Mouse (Mus musculus) embryo, embryonic 11.5 days (tissue): ENCODE measurements around the gene Srm.

ENCODE experiments used
- DNase-seq: peaks from one replicate; pipeline ENCODE4 v3.0.0-alpha.2; 2012; ENCODE audit warnings: low read depth, low spot score

Srm gene

DNA sequence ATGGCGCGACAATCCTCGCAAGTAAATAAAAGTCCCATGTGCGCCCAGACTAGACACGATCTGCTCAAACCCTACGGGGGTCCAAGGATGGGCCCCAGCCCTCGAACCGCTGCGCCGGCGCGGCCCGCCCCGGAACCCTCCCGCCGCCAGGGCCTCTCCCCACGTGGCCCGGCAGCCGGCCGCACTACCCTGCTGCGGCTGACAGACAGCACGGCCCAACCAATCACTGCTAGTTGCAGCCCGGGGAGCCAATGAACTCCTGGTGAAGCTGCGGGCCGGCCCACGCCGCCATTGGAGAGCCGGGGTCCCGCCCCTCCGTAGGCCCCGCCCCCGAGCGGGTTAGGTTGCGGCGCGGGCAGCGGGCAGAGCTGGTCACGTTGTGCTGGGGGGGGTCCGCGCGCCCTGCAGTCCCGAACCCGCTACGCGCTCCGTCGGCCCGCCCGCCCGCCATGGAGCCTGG is at the start of gene Srm:
TSS of gene Srm (plus strand) at position 333 of the 460 bp plus-strand sequence.
- DNase-seq, result peak; percentile 90

DNA sequence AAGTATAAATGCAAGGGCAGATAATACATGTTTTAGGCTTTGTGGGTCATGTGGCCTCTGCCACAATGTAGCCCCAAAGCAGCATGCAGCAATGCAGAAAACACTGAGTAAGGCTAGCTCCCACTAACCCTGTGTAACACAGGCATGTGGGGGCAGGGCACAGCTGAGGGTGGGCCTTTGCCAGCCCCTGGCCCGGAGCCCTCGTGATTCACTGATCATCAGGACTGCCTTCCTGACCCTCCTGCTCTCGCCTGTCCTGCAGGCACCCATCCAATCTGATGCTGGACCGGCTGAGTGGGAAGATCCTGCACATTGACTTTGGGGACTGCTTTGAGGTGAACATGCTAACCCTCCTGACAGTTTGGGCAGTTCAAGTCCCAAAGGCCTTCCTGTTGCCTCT is 42.2 kb upstream of the Srm start:
- no peak for DNase-seq

DNA sequence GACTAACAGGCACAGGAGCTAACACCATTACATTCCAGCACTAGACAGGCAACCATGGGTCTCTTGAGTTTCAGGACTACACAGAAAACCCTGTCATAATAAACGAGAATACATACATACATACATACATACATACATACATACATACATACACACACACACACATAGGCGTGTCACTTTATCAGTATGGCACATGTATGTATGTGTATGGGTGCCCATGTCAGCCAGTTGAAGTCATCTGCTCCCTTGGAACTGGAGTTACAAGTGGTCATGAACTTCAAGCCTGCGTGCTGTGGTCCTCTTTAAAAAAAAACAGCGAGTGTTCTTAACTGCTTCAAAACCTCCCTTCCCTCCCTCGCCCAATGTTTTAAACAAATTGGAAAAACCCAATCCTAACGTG is 33.5 kb upstream of the Srm start:
- DNase-seq, result no peak

DNA sequence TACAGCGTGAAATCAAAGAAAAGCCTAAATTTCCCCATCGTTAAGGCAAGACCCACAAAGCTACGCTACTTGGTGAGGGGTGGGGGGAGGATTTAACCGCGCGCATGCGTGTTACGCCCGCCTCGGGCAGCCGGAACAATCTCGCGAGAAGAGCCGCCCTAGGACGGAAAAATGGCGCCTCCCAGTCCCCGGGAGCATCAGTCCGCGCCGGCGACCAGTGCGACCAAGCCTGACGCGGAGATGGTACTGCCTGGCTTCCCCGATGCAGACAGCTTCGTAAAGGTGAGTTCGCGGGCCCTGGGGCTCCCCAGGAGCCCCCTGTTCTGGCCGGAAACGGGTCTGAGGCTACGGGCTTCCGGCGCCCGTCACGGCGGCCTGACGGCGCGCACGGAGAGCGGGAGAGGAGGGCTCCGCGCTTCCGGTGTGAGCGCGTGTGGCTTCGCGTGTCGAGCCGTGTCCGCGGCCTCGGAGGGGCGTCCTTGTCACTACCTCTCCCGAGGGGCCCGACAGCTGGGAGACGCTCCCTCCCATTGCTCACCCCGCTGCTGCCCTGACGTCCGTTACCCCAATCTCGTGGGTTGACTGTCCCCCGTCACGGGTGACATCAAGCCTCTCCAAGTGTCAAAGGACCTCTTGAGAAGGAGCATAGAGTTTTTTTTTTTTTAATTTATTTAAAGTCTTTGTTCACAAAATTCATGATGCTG is 32.9 kb upstream of the Srm start, which contains the start of gene Exosc10:
TSS of gene Exosc10 (plus strand) at position 133 of the 704 bp plus-strand sequence.
- DNase-seq, result peak; percentile 77

DNA sequence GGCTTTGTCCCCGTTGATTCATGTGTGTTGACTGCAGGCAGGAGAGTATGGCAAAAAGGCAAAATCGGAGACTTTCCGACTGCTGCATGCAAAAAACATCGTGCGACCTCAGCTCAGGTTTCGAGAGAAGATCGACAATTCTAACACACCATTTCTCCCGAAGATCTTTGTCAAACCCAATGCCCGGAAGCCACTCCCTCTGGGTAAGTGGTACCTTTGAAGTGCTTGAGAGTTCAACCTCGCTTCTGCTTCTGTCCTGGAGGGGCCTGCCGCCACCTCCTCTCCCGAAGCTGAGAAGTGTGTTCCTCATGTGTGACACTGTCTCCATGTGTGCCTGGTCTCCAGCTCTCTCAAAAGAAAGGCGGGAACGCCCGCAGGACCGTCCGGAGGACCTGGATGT is 28.6 kb upstream of the Srm start:
- no peak for DNase-seq

DNA sequence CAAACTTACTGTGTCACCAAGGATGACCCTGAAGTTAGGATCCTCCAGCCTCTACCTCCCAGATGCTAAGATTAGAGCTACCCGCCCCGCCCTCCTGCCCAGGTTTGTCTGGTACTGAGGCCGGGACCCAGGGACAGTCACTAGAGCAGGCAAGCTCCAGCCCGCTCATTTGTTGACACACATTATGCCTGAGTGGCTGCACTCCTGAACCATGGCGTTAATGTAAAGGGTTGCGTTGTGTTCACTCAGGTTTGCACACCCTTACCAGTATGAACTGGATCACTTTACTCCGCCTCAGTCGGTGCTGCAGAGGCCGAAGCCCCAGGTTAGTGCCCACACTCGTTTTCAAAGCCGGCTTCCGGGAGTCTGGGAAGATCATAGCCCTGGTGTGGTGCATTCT is 27.7 kb upstream of the Srm start:
- DNase-seq, result no peak

DNA sequence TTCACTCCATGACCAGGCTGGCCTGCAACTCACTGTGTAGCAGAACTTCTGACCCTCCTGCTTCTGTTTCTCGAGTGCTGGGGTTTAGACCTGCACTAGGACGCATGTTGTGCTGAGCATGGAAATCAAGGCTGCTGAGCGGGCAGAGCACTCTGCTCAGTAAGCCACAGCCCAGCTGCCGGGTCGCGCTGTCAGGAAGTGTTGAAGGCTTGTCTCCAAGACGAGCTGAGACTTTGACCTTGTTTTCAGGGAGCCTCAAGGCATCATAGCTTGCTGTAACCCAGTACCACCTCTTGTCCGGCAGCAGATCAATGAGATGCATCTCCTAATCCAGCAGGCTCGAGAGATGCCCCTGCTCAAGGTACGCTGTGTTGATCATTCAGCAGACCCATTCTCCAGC is 21.2 kb upstream of the Srm start:
- DNase-seq, result no peak

DNA sequence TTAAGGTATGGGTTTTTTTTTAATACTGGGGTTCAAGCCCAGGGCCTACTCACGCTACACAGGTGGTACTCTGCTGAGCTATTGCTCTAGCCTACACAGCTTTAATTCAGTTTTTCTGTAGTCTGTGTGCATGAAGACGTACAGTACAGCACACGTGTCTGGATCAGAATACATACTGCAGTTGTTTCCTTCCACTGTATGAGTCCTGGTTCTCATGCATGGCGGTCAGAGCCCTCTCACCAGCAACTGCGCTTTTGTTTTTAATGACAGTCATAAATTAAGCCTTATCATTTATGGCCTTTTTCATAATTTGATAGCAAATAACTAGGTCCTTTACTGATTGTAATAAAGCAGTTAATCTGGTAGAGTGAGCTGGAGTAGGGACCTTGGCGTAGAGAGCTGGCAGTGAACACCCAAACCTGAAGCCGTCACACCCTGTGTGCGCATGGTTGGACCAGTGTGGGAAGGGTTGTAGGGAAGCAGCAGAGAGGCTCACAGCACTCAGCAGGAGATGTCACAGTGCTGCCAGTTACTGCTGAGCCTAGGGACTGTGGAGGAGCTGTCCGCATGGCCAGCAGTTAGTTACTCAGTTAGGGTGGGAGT is 20.5 kb upstream of the Srm start:
- DNase-seq, result no peak

DNA sequence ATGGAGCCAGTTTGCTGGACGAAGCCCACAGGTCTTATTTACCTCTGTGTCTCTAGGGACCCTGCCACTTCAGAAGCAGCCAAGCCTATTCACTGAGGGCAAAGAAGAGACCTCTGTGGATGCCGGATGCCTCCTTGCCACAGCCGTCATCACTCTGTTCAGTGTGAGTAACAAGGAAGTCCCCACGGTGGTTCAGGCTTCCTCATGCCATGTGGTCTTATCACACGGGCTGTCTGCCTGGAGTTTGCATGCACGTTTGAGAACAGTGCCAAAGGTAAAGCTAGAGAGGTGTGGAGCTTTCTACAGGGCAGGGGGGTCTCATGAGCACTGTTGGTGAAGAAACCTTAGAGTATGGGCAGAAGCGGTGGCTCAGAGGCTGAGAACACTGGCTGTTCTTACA is 18.1 kb upstream of the Srm start:
- no peak for DNase-seq

DNA sequence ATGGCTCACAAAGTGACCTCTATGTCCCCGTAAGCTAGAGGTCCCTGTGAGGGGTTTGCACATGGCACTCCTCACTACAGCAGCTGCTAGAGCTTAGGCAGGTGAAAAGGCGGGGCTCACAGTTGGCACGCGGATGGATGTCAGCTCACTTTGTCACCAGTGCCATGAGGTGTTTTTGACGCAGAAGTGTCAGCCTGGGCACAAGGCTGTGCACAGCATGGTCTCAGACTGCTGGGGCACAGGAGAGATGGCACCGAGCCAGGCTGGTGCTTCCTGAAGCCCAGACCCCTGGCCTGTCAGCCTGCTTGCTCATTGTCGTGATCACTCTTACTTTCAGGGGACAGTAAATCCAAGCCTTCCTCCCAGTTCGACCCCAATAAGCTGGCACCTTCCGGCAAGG is 10.5 kb upstream of the Srm start:
- DNase-seq, result no peak

DNA sequence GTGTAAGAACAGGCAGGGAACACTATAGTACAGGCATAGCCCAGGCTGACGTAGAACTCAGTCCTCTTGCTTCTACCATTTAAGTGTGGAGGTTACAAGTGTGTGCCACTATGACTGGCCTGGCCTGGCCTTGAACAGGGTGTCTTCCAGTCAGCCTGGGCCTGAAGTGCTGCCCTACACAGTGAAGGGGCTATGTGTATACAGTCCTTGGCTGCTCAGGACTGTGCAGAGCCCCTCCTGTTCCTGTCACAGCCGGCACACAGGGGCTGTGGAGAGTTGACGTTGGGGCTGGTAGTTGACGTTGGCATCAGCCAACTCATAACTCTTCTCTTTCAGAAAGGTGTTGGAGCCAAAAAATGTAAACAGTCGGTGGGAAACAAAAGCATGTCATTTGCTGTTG is 9.9 kb upstream of the Srm start:
- DNase-seq, result no peak

DNA sequence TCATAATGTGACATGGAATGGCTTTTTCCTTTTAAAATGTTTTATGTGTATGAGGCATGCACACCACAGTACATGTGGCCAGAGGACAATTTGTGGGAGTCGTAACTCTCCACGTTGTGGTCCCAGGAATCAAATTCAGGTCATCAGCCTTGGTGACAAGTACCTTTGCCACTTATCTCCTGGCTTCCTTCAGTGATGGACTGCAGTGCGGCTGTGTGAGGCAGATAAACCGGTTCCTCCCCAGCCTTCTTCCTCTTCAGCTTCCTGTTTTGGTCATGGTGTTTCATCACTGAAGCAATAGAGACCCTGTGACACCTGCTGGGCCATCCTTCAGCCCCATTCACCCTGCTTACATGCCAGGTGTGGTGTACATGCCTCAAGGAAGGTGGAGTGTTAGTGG is 8.0 kb upstream of the Srm start:
- no peak for DNase-seq

DNA sequence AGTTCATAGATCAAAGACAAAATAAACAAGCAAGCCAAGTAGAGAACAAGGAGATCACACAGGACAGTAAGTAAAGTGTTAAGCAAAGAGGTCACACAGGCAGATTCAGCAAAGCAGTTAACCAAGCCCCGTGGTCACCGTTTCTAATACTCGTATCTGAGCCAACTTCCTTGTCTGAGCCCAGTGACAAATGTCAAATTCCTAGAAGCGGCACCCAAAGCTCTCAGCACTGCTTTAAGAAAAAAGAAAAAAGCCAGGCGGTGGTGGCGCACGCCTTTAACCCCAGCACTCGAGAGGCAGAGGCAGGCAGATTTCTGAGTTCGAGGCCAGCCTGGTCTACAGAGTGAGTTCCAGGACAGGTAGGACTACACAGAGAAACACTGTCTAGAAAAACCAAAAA is 4.7 kb upstream of the Srm start:
- no peak for DNase-seq

DNA sequence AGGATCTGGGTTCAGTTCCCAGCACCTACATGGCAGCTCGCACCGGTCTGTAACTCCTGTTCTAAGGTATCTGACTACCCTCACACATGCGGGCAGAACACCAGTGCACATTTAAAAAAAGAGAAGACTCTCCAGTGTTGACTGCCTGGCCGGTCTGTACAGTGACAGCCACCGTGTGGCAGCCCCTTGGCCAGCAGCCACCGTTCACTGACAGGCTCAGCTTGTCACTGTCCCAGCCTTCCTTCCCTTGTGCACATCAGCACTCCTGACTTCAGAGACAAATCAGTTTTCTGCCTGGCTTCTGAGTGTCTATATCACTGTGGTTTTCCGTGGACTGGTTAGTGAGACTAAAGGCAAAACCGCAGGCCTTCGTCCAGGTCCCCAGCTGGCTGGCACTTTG is 2.5 kb upstream of the Srm start:
- no peak for DNase-seq

DNA sequence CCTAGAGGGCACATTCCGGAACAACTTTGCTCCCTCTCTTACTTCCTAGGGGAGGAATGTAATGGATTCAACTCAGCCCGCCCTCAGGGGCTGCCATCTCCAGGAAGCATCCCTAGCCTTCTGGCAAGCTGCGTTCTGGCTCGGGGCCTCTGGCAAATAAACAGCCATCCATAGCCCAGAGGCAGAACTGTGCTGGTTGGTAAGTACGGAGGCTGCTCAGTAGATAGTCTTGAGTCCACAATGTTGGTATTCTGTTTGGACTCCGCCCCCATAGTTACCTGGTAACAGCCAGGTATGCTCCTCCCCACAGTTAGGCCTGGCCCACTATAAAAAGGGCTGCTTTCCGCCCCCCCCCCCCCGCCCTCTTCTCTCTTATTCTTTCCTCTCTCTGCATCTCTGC is 1.7 kb upstream of the Srm start:
- DNase-seq, result no peak

DNA sequence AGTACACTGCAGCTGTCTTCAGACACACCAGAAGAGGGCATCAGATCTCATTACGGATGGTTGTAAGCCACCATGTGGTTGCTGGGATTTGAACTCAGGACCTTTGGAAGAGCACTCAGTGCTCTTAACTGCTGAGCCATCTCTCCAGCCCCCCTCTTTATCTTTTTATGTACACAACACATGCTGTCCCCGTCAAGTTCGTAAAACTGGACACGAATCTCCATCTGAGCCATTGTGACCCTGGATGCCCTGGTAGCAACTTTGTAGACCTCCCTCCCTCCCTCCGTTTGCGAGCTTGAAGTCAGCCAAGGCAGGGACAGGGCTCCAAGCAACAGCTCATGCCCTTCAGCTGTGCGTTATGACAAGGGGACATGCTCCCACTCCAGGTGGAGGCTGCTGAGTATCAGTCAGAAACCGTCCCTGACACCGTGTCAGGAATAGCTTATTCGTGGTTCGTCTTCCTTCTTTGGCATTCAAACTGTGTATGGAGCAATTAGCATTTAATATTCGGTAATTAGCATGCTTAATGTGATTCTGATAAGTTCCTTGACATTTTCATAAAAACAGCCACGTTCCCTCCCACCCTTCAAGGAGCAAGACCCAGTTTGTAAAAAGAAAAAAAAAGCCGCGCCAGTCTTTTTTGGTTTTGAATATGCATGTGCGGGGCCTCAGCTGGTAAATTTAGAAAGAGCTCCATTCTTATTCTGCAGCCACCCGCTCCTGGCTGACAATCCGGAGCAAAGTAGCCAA is 707 bp upstream of the Srm start:
- DNase-seq, result peak; percentile 24

DNA sequence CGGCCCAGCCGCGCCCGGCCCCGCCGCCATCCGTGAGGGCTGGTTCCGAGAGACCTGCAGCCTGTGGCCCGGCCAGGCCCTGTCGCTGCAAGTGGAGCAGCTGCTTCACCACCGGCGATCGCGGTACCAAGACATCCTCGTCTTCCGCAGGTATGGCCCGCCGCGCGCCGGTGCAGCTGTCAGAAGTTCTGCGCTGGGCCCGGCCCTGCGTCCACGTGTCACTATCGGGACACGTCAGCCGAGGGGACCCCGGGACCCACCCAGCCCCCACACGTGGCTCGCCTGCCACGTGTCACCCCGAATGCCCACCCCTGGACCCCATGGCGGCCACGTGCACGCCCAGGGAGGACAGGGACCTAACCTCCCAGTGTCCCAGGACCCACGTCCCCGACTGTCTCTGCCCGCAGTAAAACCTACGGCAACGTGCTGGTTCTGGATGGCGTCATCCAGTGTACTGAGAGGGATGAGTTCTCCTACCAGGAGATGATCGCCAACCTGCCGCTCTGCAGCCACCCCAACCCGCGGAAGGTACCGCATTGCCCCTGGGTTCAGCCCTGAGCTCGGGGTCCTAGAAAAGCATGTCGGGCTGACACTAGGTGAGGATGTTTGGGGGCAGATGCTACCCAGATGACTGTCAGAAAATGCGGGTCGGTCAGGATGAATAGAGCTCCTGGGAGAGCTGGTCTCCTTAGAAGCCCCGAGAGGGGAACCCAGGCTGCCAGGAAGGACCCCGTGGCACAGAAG is 506 bp downstream of the Srm start:
- peak; percentile 16 for DNase-seq

DNA sequence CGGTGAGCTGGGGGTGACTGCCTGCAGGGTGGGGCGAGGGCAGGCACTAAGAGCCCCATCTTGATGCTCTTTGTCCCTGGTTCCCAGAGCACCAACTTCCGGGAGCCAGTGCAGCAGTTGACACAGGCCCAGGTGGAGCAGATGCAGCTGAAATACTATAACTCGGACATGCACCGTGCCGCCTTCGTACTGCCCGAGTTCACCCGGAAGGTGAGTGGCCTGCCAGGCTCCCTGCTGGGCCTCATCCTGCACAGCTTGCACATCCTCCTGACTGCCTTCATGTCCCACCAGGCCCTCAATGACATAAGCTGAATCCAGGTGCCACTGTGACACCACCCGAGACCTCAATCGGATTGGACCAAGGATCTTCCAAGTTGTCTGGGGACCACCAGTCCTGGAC is 2.7 kb downstream of the Srm start:
- DNase-seq, result no peak

DNA sequence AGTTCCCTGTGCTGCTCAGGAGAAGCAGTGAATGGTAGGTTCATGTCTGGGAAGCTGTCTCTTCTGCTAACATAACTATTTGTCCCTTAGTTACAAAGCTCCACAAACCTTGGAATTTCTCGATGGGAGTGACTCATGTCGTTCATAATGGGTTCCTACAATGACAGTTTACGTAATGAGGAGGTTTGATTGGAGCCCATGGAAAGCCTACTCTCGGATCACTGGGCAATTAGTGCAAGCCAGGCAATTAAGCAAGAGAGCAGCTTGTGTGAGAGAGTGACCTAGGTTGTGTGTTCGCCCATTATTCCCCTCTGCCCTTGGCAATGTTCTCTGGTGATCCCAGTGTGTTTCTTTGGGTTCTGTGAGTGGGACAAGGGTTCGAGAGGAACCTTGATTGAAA is 4.6 kb downstream of the Srm start:
- no peak for DNase-seq

DNA sequence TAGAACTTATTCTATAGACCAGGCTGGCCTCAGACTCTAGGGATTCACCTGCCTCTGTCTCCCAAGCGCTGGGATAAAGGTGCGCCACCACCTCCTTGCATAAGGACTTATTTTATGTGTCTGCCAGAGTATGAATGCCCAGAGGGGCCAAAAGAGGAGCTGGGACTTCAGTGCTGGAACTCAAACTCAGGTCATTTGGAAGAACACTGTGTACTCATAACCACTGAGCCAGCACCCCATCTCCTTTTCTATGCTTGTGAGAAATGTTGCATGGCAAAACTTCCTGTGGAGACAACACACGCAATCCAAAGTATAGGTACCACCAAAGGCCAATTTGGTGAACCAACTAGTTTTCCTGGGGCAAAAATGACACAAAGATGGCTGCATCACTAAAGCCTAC is 5.4 kb downstream of the Srm start:
- DNase-seq, result no peak

DNA sequence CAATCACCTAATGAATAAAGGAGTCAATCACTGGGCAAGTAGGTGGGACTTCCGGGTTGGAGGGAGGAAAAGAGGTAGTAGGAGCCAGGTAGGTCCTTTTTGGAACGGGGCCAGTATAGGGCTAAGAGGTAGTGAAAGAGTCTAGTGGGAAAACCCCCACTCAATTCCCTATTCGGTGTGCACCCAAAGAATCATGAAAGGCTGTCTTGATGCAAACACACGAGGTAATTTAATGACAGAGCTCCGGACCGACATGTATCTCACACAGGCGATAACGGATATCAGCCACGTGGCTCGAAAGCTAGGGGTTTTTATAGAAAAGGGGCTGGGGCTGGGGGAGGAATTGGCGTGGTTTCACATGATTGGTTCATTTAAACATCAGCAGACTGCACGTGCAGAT is 7.5 kb downstream of the Srm start:
- DNase-seq, result no peak

DNA sequence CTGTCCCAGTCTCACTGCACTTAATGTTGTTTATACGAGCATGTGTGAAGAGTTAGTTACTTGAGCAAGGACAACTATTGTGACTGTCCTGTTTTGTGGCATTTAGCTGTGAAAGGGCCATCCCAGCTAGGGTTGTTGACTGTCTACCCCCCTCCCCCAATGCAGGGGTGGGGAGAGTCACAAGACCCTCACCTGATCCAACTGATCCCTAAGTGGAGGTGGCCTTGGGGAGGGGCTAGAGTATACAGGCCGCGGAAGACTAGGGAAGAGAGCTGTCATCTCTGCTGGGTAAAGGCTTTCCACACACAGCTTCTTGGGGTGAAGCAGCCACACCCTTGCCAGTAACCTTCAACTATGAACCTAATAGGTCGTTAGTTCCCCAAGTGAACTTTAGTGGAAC is 9.0 kb downstream of the Srm start:
- no peak for DNase-seq
